Mouse (Mus musculus) B cell, adult 67 days (primary cell): ENCODE results near the gene Ppfia1. TPM values are rescaled to one million over a fixed set of nuclear protein-coding genes. Genes with fewer than 3 reads are reported as not detected.

Experiments
- total RNA-seq, 2 experiments: library from RNA; stranded (reverse); gene quantifications; 4 replicates each; pipeline ENCODE4 v1.2.4; 2023

The Ppfia1 gene
- 10 to 100 TPM; 83.7 to 93.1 TPM for total RNA-seq

GRCm38 (mm10) chr7:144553237-144554122 is at the start of gene Ppfia1:
Ppfia1 (minus strand) TSS chr7:144553729.

GRCm38 (mm10) chr7:144582284-144582980 is 28.9 kb upstream of the Ppfia1 start, which contains the start of gene Fadd:
Fadd (minus strand) TSS chr7:144582463.

GRCm38 (mm10) chr7:144470545-144471059 is 82.9 kb downstream of the Ppfia1 start, which contains the start of gene Cttn:
Cttn (minus strand) TSS chr7:144471009.

Other genes starting within 250 kb of the Ppfia1 start
- gene Cttn, start 82.7 kb downstream of the Ppfia1 start, total RNA-seq = under 1 TPM in 1 of 2 experiments, not detected in 1; 0.15 TPM
- gene Fadd, start 28.7 kb upstream of the Ppfia1 start, total RNA-seq = 1 to 10 TPM; 4.7 to 7.4 TPM
- under 1 TPM in 1 of 2 experiments, not detected in 1; 0.47 TPM for gene Ano1, start 198.2 kb upstream of the Ppfia1 start, total RNA-seq